Comparison of ENCODE assay signal across 25 mouse cellular contexts in the genomic region with DNA sequence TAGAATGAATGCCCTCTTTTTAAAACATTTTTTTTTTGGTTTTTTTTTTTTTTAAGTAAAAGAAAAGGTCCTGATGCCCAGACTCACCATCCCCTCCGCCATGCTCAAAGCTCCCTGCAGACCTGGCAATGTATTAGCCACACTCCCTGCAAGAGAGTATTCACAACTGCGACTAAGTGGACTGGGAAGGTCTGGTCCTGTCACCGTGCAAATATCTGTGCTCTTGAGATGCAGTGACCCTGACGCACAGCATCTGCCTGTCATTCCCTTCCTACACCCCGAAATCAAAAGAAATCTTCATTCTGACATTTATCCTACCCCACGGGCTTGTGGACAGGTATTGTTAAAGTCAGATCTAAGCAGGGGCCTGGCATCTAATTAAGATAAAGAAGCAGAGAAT.
DNase-seq lines count a peak whose midpoint lies in the region; ATAC-seq and TF ChIP-seq lines count a peak whose summit lies in the region.
"Had no signal": no experiment of that assay in that cellular context is flagged by ENCODE, and none has a peak within 500 bp of the region (broad histone marks: within the 10 kb centered on the region; RNA-seq: fewer than 3 reads in every experiment).

No protein-coding gene starts in this region.

- TF ChIP-seq CTCF in forebrain, postnatal 0 days (IDR thresholded peaks at IDR 0.05; ENCODE audit: low read depth) = no peak

- peaks cover 22% of the 10 kb centered on the region for H3K4me1 ChIP-seq in forebrain, embryonic 14.5 days (ENCODE audit: control insufficient read depth, insufficient read depth, low read length)
- H3K4me1 ChIP-seq in forebrain, postnatal 0 days (ENCODE audit: insufficient read depth) = no peaks in the 10 kb centered on the region
- peaks cover 38% of the 10 kb centered on the region for H3K4me1 ChIP-seq in midbrain, embryonic 13.5 days (replicated peaks)
- H3K4me1 ChIP-seq in midbrain, embryonic 16.5 days (ENCODE audit: control insufficient read depth, insufficient read depth, low read length) = peaks cover 16% of the 10 kb centered on the region
- peaks cover 36% of the 10 kb centered on the region for H3K4me1 ChIP-seq in forebrain, embryonic 15.5 days

- WGBS in forebrain, embryonic 14.5 days = 7% methylated on average over 6 of the region's 6 CpGs
- WGBS in forebrain, postnatal 0 days = 19% methylated on average over 6 of the region's 6 CpGs
- WGBS in midbrain, embryonic 13.5 days = 9% methylated on average over 6 of the region's 6 CpGs
- 13% methylated on average over 6 of the region's 6 CpGs for WGBS in midbrain, embryonic 16.5 days
- WGBS in forebrain, embryonic 15.5 days = 13% methylated on average over 6 of the region's 6 CpGs

- H3K36me3 ChIP-seq in forebrain, embryonic 14.5 days (ENCODE audit: control insufficient read depth, insufficient read depth, low read length) = no peaks in the 10 kb centered on the region
- no peaks in the 10 kb centered on the region for H3K36me3 ChIP-seq in forebrain, postnatal 0 days (ENCODE audit: insufficient read depth)
- H3K36me3 ChIP-seq in midbrain, embryonic 13.5 days = no peaks in the 10 kb centered on the region
- no peaks in the 10 kb centered on the region for H3K36me3 ChIP-seq in midbrain, embryonic 16.5 days (ENCODE audit: control insufficient read depth, insufficient read depth, low read length)
- H3K36me3 ChIP-seq in forebrain, embryonic 15.5 days = no peaks in the 10 kb centered on the region
- H3K36me3 ChIP-seq: embryonic facial prominence, embryonic 12.5 days; embryonic facial prominence, embryonic 15.5 days; heart, embryonic 10.5 days; heart, embryonic 13.5 days; hindbrain, embryonic 12.5 days had no signal

- no peak overlapping the region for H3K9ac ChIP-seq in forebrain, embryonic 14.5 days (ENCODE audit: low read length)
- H3K9ac ChIP-seq in forebrain, postnatal 0 days = no peak overlapping the region
- no peak overlapping the region for H3K9ac ChIP-seq in midbrain, embryonic 13.5 days (replicated peaks)
- H3K9ac ChIP-seq in midbrain, embryonic 16.5 days (ENCODE audit: low read depth, low read length) = no peak overlapping the region
- no peak overlapping the region for H3K9ac ChIP-seq in forebrain, embryonic 15.5 days (replicated peaks)
- H3K9ac ChIP-seq: embryonic facial prominence, embryonic 12.5 days; embryonic facial prominence, embryonic 15.5 days; heart, embryonic 13.5 days; hindbrain, embryonic 12.5 days had no signal

- DNase-seq in forebrain, embryonic 14.5 days (ENCODE audit: low spot score) = no peak
- DNase-seq in forebrain, postnatal 0 days = no peak
- DNase-seq in heart, postnatal 4 days = no peak
- DNase-seq: adrenal gland, adult 2 months; adrenal gland, postnatal 14 days; cerebellum, adult 11-12 months; cerebellum, adult 9-10 months; cerebellum, postnatal 25 days; gastrocnemius, postnatal 10 days; gastrocnemius, postnatal 36 days; heart, adult 2 months; heart, postnatal 14 days; kidney, adult 18-20 months had no signal

- 0 out of 2 replicates have a peak, but pooled peaks cover 3% of the 10 kb centered on the region for H3K9me3 ChIP-seq in forebrain, embryonic 14.5 days (replicated peaks; ENCODE audit: control insufficient read depth, low read length)
- 0 out of 2 replicates have a peak, but pooled peaks cover 5% of the 10 kb centered on the region for H3K9me3 ChIP-seq in forebrain, postnatal 0 days (ENCODE audit: low read length)
- H3K9me3 ChIP-seq in midbrain, embryonic 13.5 days = no peaks in the 10 kb centered on the region; the same call in 1 of the 2 replicates
- H3K9me3 ChIP-seq in midbrain, embryonic 16.5 days (replicated peaks; ENCODE audit: control insufficient read depth, low read length, poor library complexity, severe bottlenecking) = no peaks in the 10 kb centered on the region; the same call in 1 of the 2 replicates
- no peaks in the 10 kb centered on the region for H3K9me3 ChIP-seq in forebrain, embryonic 15.5 days
- H3K9me3 ChIP-seq: embryonic facial prominence, embryonic 12.5 days; embryonic facial prominence, embryonic 15.5 days; heart, embryonic 10.5 days; heart, embryonic 13.5 days; hindbrain, embryonic 12.5 days had no signal

- peak overlapping the region; percentile 26; the same call in 1 of the 2 replicates for H3K4me2 ChIP-seq in forebrain, embryonic 14.5 days (ENCODE audit: low read length)
- no peak overlapping the region for H3K4me2 ChIP-seq in forebrain, postnatal 0 days (ENCODE audit: low read depth)
- peak overlapping the region; percentile 13; the same call in 1 of the 2 replicates for H3K4me2 ChIP-seq in midbrain, embryonic 13.5 days (replicated peaks)
- no peak overlapping the region for H3K4me2 ChIP-seq in midbrain, embryonic 16.5 days (ENCODE audit: low read length)
- H3K4me2 ChIP-seq in forebrain, embryonic 15.5 days (replicated peaks) = peak overlapping the region; percentile 14; the same call in 1 of the 2 replicates
- H3K4me2 ChIP-seq: embryonic facial prominence, embryonic 12.5 days; embryonic facial prominence, embryonic 15.5 days; heart, embryonic 13.5 days; hindbrain, embryonic 12.5 days had no signal

- no peak overlapping the region for H3K4me3 ChIP-seq in forebrain, embryonic 14.5 days (ENCODE audit: low read depth, low read length)
- H3K4me3 ChIP-seq in forebrain, postnatal 0 days (ENCODE audit: low read depth, low read length) = no peak overlapping the region
- no peak overlapping the region for H3K4me3 ChIP-seq in midbrain, embryonic 13.5 days (replicated peaks)
- no peak overlapping the region for H3K4me3 ChIP-seq in midbrain, embryonic 16.5 days (ENCODE audit: low read depth, low read length)
- no peak overlapping the region for H3K4me3 ChIP-seq in forebrain, embryonic 15.5 days
- H3K4me3 ChIP-seq: embryonic facial prominence, embryonic 12.5 days; embryonic facial prominence, embryonic 15.5 days; heart, adult 2 months; heart, embryonic 10.5 days; heart, embryonic 13.5 days; hindbrain, embryonic 12.5 days had no signal

- peaks cover 18% of the 10 kb centered on the region for H3K27me3 ChIP-seq in forebrain, embryonic 14.5 days (replicated peaks; ENCODE audit: control insufficient read depth, insufficient read depth, low read length)
- peaks cover 17% of the 10 kb centered on the region for H3K27me3 ChIP-seq in forebrain, postnatal 0 days (ENCODE audit: insufficient read depth, low read length)
- H3K27me3 ChIP-seq in midbrain, embryonic 13.5 days = peaks cover 43% of the 10 kb centered on the region
- peaks cover 23% of the 10 kb centered on the region for H3K27me3 ChIP-seq in midbrain, embryonic 16.5 days (ENCODE audit: control insufficient read depth, insufficient read depth, low read depth, low read length)
- H3K27me3 ChIP-seq in forebrain, embryonic 15.5 days = peaks cover 25% of the 10 kb centered on the region

- peak; percentile 52; the same call in 1 of the 2 replicates for ATAC-seq in forebrain, embryonic 14.5 days
- ATAC-seq in forebrain, postnatal 0 days = no peak
- ATAC-seq in midbrain, embryonic 13.5 days = no peak
- no peak for ATAC-seq in midbrain, embryonic 16.5 days
- ATAC-seq in forebrain, embryonic 15.5 days (replicated peaks) = no peak
- ATAC-seq: CD4-positive, CD25-positive, alpha-beta regulatory T cell, adult 4 months; hindbrain, postnatal 0 days; inflammation-experienced regulatory T-cells, adult 6 months; intestine, embryonic 16.5 days had no signal

- H3K27ac ChIP-seq in forebrain, embryonic 14.5 days (ENCODE audit: low read depth, low read length) = 0 out of 2 replicates have a peak overlapping the region, but pooled peaks have one; percentile 1
- H3K27ac ChIP-seq in forebrain, postnatal 0 days (ENCODE audit: low read depth, low read length) = no peak overlapping the region
- H3K27ac ChIP-seq in midbrain, embryonic 13.5 days = no peak overlapping the region
- no peak overlapping the region for H3K27ac ChIP-seq in midbrain, embryonic 16.5 days (ENCODE audit: low read length)
- peak overlapping the region; percentile 52 for H3K27ac ChIP-seq in forebrain, embryonic 15.5 days (replicated peaks)
- H3K27ac ChIP-seq: embryonic facial prominence, embryonic 12.5 days; embryonic facial prominence, embryonic 15.5 days; heart, adult 2 months; heart, embryonic 10.5 days; heart, embryonic 13.5 days; hindbrain, embryonic 12.5 days; hindbrain, postnatal 0 days had no signal

Comparison
In these comparisons a context has a peak if more than half of its experiments do, and no peak if none do; other contexts are left out.
1. H3K27ac ChIP-seq: peak in forebrain, embryonic 14.5 days (single experiment) and forebrain, embryonic 15.5 days (single experiment); none in forebrain, postnatal 0 days (single experiment), midbrain, embryonic 13.5 days (single experiment) and midbrain, embryonic 16.5 days (single experiment).
2. H3K4me2 ChIP-seq: peak in forebrain, embryonic 14.5 days (single experiment), midbrain, embryonic 13.5 days (single experiment) and forebrain, embryonic 15.5 days (single experiment); none in forebrain, postnatal 0 days (single experiment) and midbrain, embryonic 16.5 days (single experiment).